Mouse (Mus musculus) heart, postnatal 0 days (tissue): ENCODE results near the gene Mcm7. TPM values are rescaled to one million over a fixed set of nuclear protein-coding genes. Genes with fewer than 3 reads are reported as not detected.
A peak's percentile ranks its signal among the peaks of the same experiment; 100 is the strongest.
"Not testable (repeated sequence)": the region's sequence is repeated elsewhere in the genome, so short reads cannot be mapped to it uniquely, and the experiment has no call there.

ENCODE experiments used
- ATAC-seq: fragments of 200-750 bp; cut with Nextera tagmentation; 2 replicates; pipeline ENCODE4 v1.8.0; 2017; ENCODE audit warnings: low read depth, moderate number of reproducible peaks, moderate library complexity; ENCODE audit not compliant: insufficient read depth
- DNase-seq: peaks from one replicate; pipeline ENCODE4 v3.0.0-alpha.2; 2016; ENCODE audit warnings: low spot score
- H3K27ac ChIP-seq: fragments of 300-500 bp; sonication (generic); 2 replicates; pipeline ENCODE4 v1.5.1; 2014; ENCODE audit warnings: low read depth, mild to moderate bottlenecking
- H3K27me3 ChIP-seq: fragments of 300-500 bp; sonication (generic); 2 replicates; pipeline ENCODE4 v1.6.1; 2014; ENCODE audit warnings: low read length, mixed read lengths; ENCODE audit not compliant: control insufficient read depth, insufficient read depth
- H3K36me3 ChIP-seq: fragments of 300-500 bp; sonication (generic); replicated peaks from 2 replicates; pipeline ENCODE4 v1.6.1; 2014; ENCODE audit warnings: low read length, mixed read lengths; ENCODE audit not compliant: control insufficient read depth, insufficient read depth
- H3K4me1 ChIP-seq: fragments of 300-500 bp; sonication (generic); 2 replicates; pipeline ENCODE4 v1.6.1; 2014; ENCODE audit warnings: antibody characterized with exemption; ENCODE audit not compliant: control insufficient read depth, insufficient read depth
- H3K4me2 ChIP-seq: fragments of 300-500 bp; sonication (generic); 2 replicates; pipeline ENCODE4 v1.6.1; 2014; ENCODE audit warnings: low read depth, mild to moderate bottlenecking, low read length, moderate library complexity
- H3K4me3 ChIP-seq: fragments of 300-500 bp; sonication (generic); 2 replicates; pipeline ENCODE4 v1.5.1; 2014; ENCODE audit warnings: low read depth, low read length
- H3K9ac ChIP-seq: fragments of 300-500 bp; sonication (generic); replicated peaks from 2 replicates; pipeline ENCODE4 v1.6.1; 2014; ENCODE audit warnings: low read depth, low read length, mixed read lengths
- H3K9me3 ChIP-seq: fragments of 300-500 bp; sonication (generic); replicated peaks from 2 replicates; pipeline ENCODE4 v1.6.1; 2016; ENCODE audit warnings: low read length; ENCODE audit not compliant: control insufficient read depth
- CTCF ChIP-seq: IDR thresholded peaks from 2 replicates; pipeline ENCODE4 v1.5.1; 2016; ENCODE audit warnings: antibody characterized with exemption, control low read depth, low read depth
- EP300 ChIP-seq: IDR thresholded peaks from 2 replicates; pipeline ENCODE4 v1.6.1; 2016; ENCODE audit warnings: antibody characterized with exemption, low read depth
- WGBS: fragments of 180-500 bp; shearing (Covaris S2); extraction: QIAGEN DNeasy Blood & Tissue Kit; methylation state at CpG from one replicate; pipeline ENCODE4 v1.1.7; 2014; 5-methylcytosine and 5-hydroxymethylcytosine counted together
- polyA plus RNA-seq: library from polyadenylated mRNA; unstranded; fragments of >200 nt; fragmentation: Nextera tagmentation; extraction: Ambion mirVana; gene quantifications from 2 replicates; pipeline ENCODE4 v1.2.1, GENCODE M21; 2015
- total RNA-seq: library from RNA; depleted of rRNA; stranded (reverse); fragments of >200 nt; gene quantifications from 2 replicates; pipeline ENCODE4 v1.2.3, GENCODE M21; 2014; ENCODE audit warnings: low replicate concordance; rRNA removed

Gene Mcm7
- total RNA-seq, result 39.5 and 67.6 TPM in 2 replicates
- polyA plus RNA-seq, result 33.3 and 39.9 TPM in 2 replicates

DNA sequence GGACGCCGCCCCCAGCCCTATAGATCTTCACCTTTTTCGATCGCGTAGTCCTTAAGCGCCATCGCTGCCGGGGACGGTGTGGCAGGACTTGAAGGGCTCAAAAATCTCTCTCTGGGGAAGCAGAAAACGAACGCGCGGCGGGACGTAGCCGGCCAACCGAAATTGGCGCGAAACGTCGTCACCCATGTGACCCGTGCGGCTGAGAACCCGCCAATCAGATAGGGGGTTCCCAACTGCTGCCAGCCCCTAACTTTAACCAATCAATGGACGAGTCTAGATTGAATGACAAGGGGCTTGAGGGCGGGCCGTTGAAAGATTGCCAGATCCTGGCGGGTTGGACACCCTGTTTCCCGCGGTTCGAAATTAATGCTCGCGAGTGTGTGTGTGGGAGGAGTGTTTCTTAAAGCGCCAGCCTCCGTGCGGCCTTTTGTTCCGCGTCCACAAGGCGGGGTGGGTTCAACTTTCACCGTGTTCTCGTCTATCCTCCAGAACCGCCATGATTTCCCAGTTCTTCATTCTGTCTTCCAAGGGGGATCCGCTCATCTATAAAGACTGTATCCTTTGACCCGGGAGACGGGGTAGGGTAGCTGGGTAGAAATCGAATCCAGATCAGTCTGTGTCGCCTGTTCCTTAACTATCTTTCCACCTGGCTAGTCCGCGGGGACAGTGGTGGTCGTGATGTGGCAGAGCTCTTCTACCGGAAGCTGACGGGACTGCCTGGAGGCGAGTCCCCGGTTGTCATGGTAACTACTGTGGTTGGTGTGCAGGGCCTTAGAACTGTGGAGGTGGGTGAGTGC, at the start of gene Mcm7, which contains the start of gene Ap4m1:
Mcm7 (minus strand) TSS at position 728 of the 797 bp plus-strand sequence.
Ap4m1 (plus strand) TSS at position 308 of the 797 bp plus-strand sequence.
- Histone ChIP-seq H3K4me3 (peak within 1 kb of the TSS; percentile 55), H3K9ac (peak within 1 kb of the TSS; percentile 77), H3K27ac (peak within 1 kb of the TSS; percentile 92), H3K4me2 (peak within 1 kb of the TSS; percentile 100), H3K27me3 (no peaks in the 10 kb centered on the region), H3K36me3 (peaks cover 49% of the 10 kb centered on the region), H3K9me3 (no peaks in the 10 kb centered on the region), H3K4me1 (peaks cover 7% of the 10 kb centered on the region; the same call in 1 of the 2 replicates)
- TF ChIP-seq CTCF, result no peak; the same call in 1 of the 2 replicates
- TF ChIP-seq EP300, result 0 out of 2 replicates have a peak, but pooled peaks have one; percentile 9
- ATAC-seq (peak; percentile 91), DNase-seq (peak; percentile 97)
- WGBS, result under 1% methylated on average over 54 of the region's 54 CpGs

DNA sequence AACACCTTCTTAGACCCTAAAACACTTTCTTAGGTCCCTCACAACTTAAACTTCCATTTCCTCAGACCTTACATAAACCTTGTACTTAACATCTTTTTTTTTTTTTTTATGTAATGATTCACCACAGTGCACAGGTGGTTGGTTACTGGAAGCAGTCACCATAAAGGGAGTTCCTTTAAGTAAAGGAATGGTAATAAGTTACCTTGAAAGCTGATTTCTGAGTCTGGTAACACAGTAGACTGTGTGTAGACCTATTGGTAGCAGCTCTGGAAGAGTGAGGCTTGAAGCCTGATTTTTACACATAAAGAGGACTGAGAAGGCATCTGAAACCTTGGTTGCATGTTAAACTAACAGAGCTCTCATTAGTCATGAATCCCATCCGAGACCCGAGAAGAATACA, 47.6 kb upstream of the Mcm7 start:
- WGBS, result 46% methylated on average over 2 of the region's 2 CpGs
- Histone ChIP-seq H3K27ac (no peak overlapping the region), H3K27me3 (no peaks in the 10 kb centered on the region), H3K36me3 (no peaks in the 10 kb centered on the region), H3K4me1 (no peaks in the 10 kb centered on the region), H3K9me3 (no peaks in the 10 kb centered on the region; the same call in 1 of the 2 replicates), H3K4me3 (no peak overlapping the region), H3K9ac (no peak overlapping the region), H3K4me2 (no peak overlapping the region)
- DNase-seq, result no peak
- no peak for TF ChIP-seq EP300
- no peak for TF ChIP-seq CTCF
- ATAC-seq, result no peak

DNA sequence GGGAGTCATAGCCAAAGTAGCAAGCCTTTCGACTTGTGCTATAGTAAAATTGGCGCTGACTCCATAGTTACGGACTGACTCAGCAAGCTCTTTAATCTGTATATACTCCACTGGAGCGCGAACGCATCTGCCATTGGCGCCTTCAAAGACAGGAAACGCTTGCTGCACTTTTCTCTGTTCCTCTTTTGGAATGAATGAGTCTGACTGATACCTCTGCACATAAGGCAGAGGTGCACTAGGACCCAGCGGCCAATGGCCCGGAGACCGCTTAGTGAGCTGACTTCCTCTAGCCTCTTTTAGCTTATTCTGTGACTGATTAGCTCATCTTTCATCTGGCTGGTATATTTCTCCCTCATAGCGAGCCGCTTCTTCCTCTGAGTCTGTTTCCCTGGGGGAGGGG, 44.4 kb upstream of the Mcm7 start:
- not testable (repeated sequence) for H3K27me3 ChIP-seq, H3K9me3 ChIP-seq, H3K4me3 ChIP-seq, H3K4me1 ChIP-seq, H3K9ac ChIP-seq, DNase-seq, H3K4me2 ChIP-seq, ATAC-seq, H3K36me3 ChIP-seq, H3K27ac ChIP-seq
- 93% methylated on average over 13 of the region's 13 CpGs for WGBS

- 73% methylated on average over 4 of the region's 4 CpGs for WGBS
- no peaks in the 10 kb centered on the region for H3K27me3 ChIP-seq
- no peak overlapping the region for H3K9ac ChIP-seq
- no peak overlapping the region for H3K4me3 ChIP-seq
- H3K36me3 ChIP-seq, result no peaks in the 10 kb centered on the region
- no peak for DNase-seq
- H3K27ac ChIP-seq, result no peak overlapping the region
- no peak for ATAC-seq
- no peak overlapping the region for H3K4me2 ChIP-seq
- TF ChIP-seq CTCF (no peak), EP300 (no peak)
- H3K4me1 ChIP-seq, result no peaks in the 10 kb centered on the region
- H3K9me3 ChIP-seq, result peaks cover 5% of the 10 kb centered on the region; the same call in 1 of the 2 replicates
These were observed 35.7 kb upstream of the Mcm7 start for GRCm38 (mm10) chr5:138207873-138208272.

GRCm38 (mm10) chr5:138207253-138207652, 35.0 kb upstream of the Mcm7 start:
- Histone ChIP-seq H3K36me3 (no peaks in the 10 kb centered on the region), H3K9ac (no peak overlapping the region), H3K27ac (no peak overlapping the region), H3K4me3 (no peak overlapping the region), H3K27me3 (no peaks in the 10 kb centered on the region), H3K4me1 (no peaks in the 10 kb centered on the region), H3K9me3 (peaks cover 5% of the 10 kb centered on the region; the same call in 1 of the 2 replicates), H3K4me2 (no peak overlapping the region)
- ATAC-seq, result no peak
- DNase-seq, result no peak
- TF ChIP-seq EP300, result no peak
- TF ChIP-seq CTCF, result no peak
- WGBS, result 88% methylated on average over 1 of the region's 1 CpGs
